Mouse (Mus musculus): ENCODE measurements around the gene Prmt3. TPM values are rescaled to one million over a fixed set of nuclear protein-coding genes. Genes with fewer than 3 reads are reported as not detected.

Prmt3 gene
- polyA plus RNA-seq, 1 experiment from 2014 or later: 55.0 TPM

- H3K27ac ChIP-seq (ENCODE audit: low read depth, low read length): no peak overlapping the region
- H3K27me3 ChIP-seq (ENCODE audit: control insufficient read depth, insufficient read depth, low read length): no peaks in the 10 kb centered on the region
- ATAC-seq (ENCODE audit: insufficient read depth, low FRiP score, low TSS enrichment) (no peak), DNase-seq (ENCODE audit: low spot score) (no peak)
- WGBS: 78% methylated on average over 8 of the region's 8 CpGs
- no peaks in the 10 kb centered on the region for H3K9me3 ChIP-seq (ENCODE audit: control insufficient read depth, low read length)
- no peaks in the 10 kb centered on the region for H3K4me1 ChIP-seq (ENCODE audit: control insufficient read depth, insufficient read depth, low read length)
- H3K36me3 ChIP-seq (ENCODE audit: control insufficient read depth, insufficient read depth, low read length): no peaks in the 10 kb centered on the region
- H3K4me2 ChIP-seq (ENCODE audit: low read depth): no peak overlapping the region
- no peak overlapping the region for H3K9ac ChIP-seq (ENCODE audit: low read length)
- no peak overlapping the region for H3K4me3 ChIP-seq (ENCODE audit: low read depth, low read length)
Measured at GRCm38 (mm10) chr7:49879998-49880707, 102.0 kb downstream of the Prmt3 start.

- H3K9me3 ChIP-seq (ENCODE audit: control insufficient read depth, low read length): no peaks in the 10 kb centered on the region
- H3K27ac ChIP-seq (ENCODE audit: low read depth, low read length): no peak overlapping the region
- H3K9ac ChIP-seq (ENCODE audit: low read length): no peak overlapping the region
- no peaks in the 10 kb centered on the region for H3K27me3 ChIP-seq (ENCODE audit: control insufficient read depth, insufficient read depth, low read length)
- no peak for DNase-seq (ENCODE audit: low spot score)
- H3K36me3 ChIP-seq (ENCODE audit: control insufficient read depth, insufficient read depth, low read length): no peaks in the 10 kb centered on the region
- no peak for ATAC-seq (ENCODE audit: insufficient read depth, low FRiP score, low TSS enrichment)
- no peak overlapping the region for H3K4me3 ChIP-seq (ENCODE audit: low read depth, low read length)
- H3K4me2 ChIP-seq (ENCODE audit: low read depth): no peak overlapping the region
- no peaks in the 10 kb centered on the region for H3K4me1 ChIP-seq (ENCODE audit: control insufficient read depth, insufficient read depth, low read length)
- WGBS: 50% methylated on average over 4 of the region's 4 CpGs
Measured at GRCm38 (mm10) chr7:49882288-49882687, 104.1 kb downstream of the Prmt3 start.

- Histone ChIP-seq H3K9me3 (ENCODE audit: control insufficient read depth, low read length) (no peaks in the 10 kb centered on the region), H3K4me2 (ENCODE audit: low read depth) (no peak overlapping the region), H3K9ac (ENCODE audit: low read length) (no peak overlapping the region), H3K27ac (ENCODE audit: low read depth, low read length) (no peak overlapping the region), H3K4me1 (ENCODE audit: control insufficient read depth, insufficient read depth, low read length) (no peaks in the 10 kb centered on the region), H3K4me3 (ENCODE audit: low read depth, low read length) (no peak overlapping the region), H3K27me3 (ENCODE audit: control insufficient read depth, insufficient read depth, low read length) (no peaks in the 10 kb centered on the region), H3K36me3 (ENCODE audit: control insufficient read depth, insufficient read depth, low read length) (no peaks in the 10 kb centered on the region)
- 36% methylated on average over 16 of the region's 16 CpGs for WGBS
- ATAC-seq (ENCODE audit: insufficient read depth, low FRiP score, low TSS enrichment): no peak
- peak; percentile 32 for DNase-seq (ENCODE audit: low spot score)
Measured at GRCm38 (mm10) chr7:49882694-49883389, 104.7 kb downstream of the Prmt3 start.

GRCm38 (mm10) chr7:49887776-49888390 is 109.7 kb downstream of the Prmt3 start:
- Histone ChIP-seq H3K27ac (ENCODE audit: low read depth, low read length) (no peak overlapping the region), H3K4me1 (ENCODE audit: control insufficient read depth, insufficient read depth, low read length) (no peaks in the 10 kb centered on the region), H3K36me3 (ENCODE audit: control insufficient read depth, insufficient read depth, low read length) (no peaks in the 10 kb centered on the region), H3K27me3 (ENCODE audit: control insufficient read depth, insufficient read depth, low read length) (no peaks in the 10 kb centered on the region), H3K4me2 (ENCODE audit: low read depth) (no peak overlapping the region), H3K9ac (ENCODE audit: low read length) (no peak overlapping the region), H3K4me3 (ENCODE audit: low read depth, low read length) (no peak overlapping the region), H3K9me3 (ENCODE audit: control insufficient read depth, low read length) (no peaks in the 10 kb centered on the region)
- DNase-seq (ENCODE audit: low spot score) (no peak), ATAC-seq (ENCODE audit: insufficient read depth, low FRiP score, low TSS enrichment) (no peak)
- 77% methylated on average over 2 of the region's 2 CpGs for WGBS

- Histone ChIP-seq H3K4me3 (ENCODE audit: low read depth, low read length) (no peak overlapping the region), H3K9me3 (ENCODE audit: control insufficient read depth, low read length) (no peaks in the 10 kb centered on the region), H3K4me1 (ENCODE audit: control insufficient read depth, insufficient read depth, low read length) (no peaks in the 10 kb centered on the region), H3K9ac (ENCODE audit: low read length) (no peak overlapping the region), H3K27me3 (ENCODE audit: control insufficient read depth, insufficient read depth, low read length) (no peaks in the 10 kb centered on the region), H3K27ac (ENCODE audit: low read depth, low read length) (no peak overlapping the region), H3K36me3 (ENCODE audit: control insufficient read depth, insufficient read depth, low read length) (no peaks in the 10 kb centered on the region), H3K4me2 (ENCODE audit: low read depth) (no peak overlapping the region)
- 86% methylated on average over 2 of the region's 2 CpGs for WGBS
- ATAC-seq (ENCODE audit: insufficient read depth, low FRiP score, low TSS enrichment): no peak
- DNase-seq (ENCODE audit: low spot score): no peak
Measured at GRCm38 (mm10) chr7:49894786-49895185, 116.6 kb downstream of the Prmt3 start.

- Histone ChIP-seq H3K4me3 (ENCODE audit: low read depth, low read length) (no peak overlapping the region), H3K36me3 (ENCODE audit: control insufficient read depth, insufficient read depth, low read length) (no peaks in the 10 kb centered on the region), H3K9me3 (ENCODE audit: control insufficient read depth, low read length) (no peaks in the 10 kb centered on the region), H3K9ac (ENCODE audit: low read length) (no peak overlapping the region), H3K27ac (ENCODE audit: low read depth, low read length) (no peak overlapping the region), H3K4me1 (ENCODE audit: control insufficient read depth, insufficient read depth, low read length) (no peaks in the 10 kb centered on the region), H3K4me2 (ENCODE audit: low read depth) (no peak overlapping the region), H3K27me3 (ENCODE audit: control insufficient read depth, insufficient read depth, low read length) (no peaks in the 10 kb centered on the region)
- no peak for ATAC-seq (ENCODE audit: insufficient read depth, low FRiP score, low TSS enrichment)
- DNase-seq (ENCODE audit: low spot score): no peak
- 83% methylated on average over 6 of the region's 6 CpGs for WGBS
Measured at GRCm38 (mm10) chr7:49895296-49895695, 117.2 kb downstream of the Prmt3 start.

- H3K27ac ChIP-seq (ENCODE audit: low read depth, low read length): peak overlapping the region; percentile 21; the same call in 1 of the 2 replicates
- 29% methylated on average over 9 of the region's 9 CpGs for WGBS
- no peaks in the 10 kb centered on the region for H3K9me3 ChIP-seq (ENCODE audit: control insufficient read depth, low read length)
- no peak overlapping the region for H3K4me2 ChIP-seq (ENCODE audit: low read depth)
- H3K27me3 ChIP-seq (ENCODE audit: control insufficient read depth, insufficient read depth, low read length): peaks cover 26% of the 10 kb centered on the region
- no peaks in the 10 kb centered on the region for H3K4me1 ChIP-seq (ENCODE audit: control insufficient read depth, insufficient read depth, low read length)
- ATAC-seq (ENCODE audit: insufficient read depth, low FRiP score, low TSS enrichment): peak; percentile 77
- DNase-seq (ENCODE audit: low spot score): peak; percentile 38
- no peaks in the 10 kb centered on the region for H3K36me3 ChIP-seq (ENCODE audit: control insufficient read depth, insufficient read depth, low read length)
- no peak overlapping the region for H3K4me3 ChIP-seq (ENCODE audit: low read depth, low read length)
- no peak overlapping the region for H3K9ac ChIP-seq (ENCODE audit: low read length)
Measured at GRCm38 (mm10) chr7:49902003-49902552, 123.9 kb downstream of the Prmt3 start.

GRCm38 (mm10) chr7:49907191-49908171 is 129.3 kb downstream of the Prmt3 start:
- ATAC-seq (ENCODE audit: insufficient read depth, low FRiP score, low TSS enrichment) (peak; percentile 40; the same call in 1 of the 2 replicates), DNase-seq (ENCODE audit: low spot score) (peak; percentile 45)
- H3K4me1 ChIP-seq (ENCODE audit: control insufficient read depth, insufficient read depth, low read length): no peaks in the 10 kb centered on the region
- no peak overlapping the region for H3K9ac ChIP-seq (ENCODE audit: low read length)
- no peaks in the 10 kb centered on the region for H3K9me3 ChIP-seq (ENCODE audit: control insufficient read depth, low read length)
- H3K4me2 ChIP-seq (ENCODE audit: low read depth): no peak overlapping the region
- H3K27me3 ChIP-seq (ENCODE audit: control insufficient read depth, insufficient read depth, low read length): peaks cover 79% of the 10 kb centered on the region
- no peak overlapping the region for H3K4me3 ChIP-seq (ENCODE audit: low read depth, low read length)
- H3K27ac ChIP-seq (ENCODE audit: low read depth, low read length): peak overlapping the region; percentile 65; the same call in 1 of the 2 replicates
- H3K36me3 ChIP-seq (ENCODE audit: control insufficient read depth, insufficient read depth, low read length): no peaks in the 10 kb centered on the region
- under 1% methylated on average over 28 of the region's 28 CpGs for WGBS
